Mouse (Mus musculus) CD8-positive naive resting alpha-beta T cell, adult 57 days (primary cell): ENCODE measurements around the gene Id1. TPM values are rescaled to one million over a fixed set of nuclear protein-coding genes. Genes with fewer than 3 reads are reported as not detected.

ENCODE experiments used
- total RNA-seq: library from RNA; stranded (reverse); gene quantifications from one replicate; pipeline ENCODE4 v1.2.4, GENCODE M21; 2023

Id1 gene
- 1.4 TPM for total RNA-seq

DNA sequence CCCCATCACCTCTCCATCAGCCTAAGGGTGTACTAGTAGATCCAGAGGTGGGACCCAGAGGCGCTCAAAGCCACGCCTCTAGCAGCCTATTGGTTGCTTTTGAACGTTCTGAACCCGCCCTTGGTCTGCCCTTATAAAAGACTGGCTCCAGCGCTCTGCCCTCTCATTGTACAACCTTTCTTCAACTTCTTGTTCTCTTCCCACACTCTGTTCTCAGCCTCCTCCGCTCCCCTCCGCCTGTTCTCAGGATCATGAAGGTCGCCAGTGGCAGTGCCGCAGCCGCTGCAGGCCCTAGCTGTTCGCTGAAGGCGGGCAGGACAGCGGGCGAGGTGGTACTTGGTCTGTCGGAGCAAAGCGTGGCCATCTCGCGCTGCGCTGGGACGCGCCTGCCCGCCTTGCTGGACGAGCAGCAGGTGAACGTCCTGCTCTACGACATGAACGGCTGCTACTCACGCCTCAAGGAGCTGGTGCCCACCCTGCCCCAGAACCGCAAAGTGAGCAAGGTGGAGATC, at the start of gene Id1:
Id1 (plus strand) TSS at position 162 of the 512 bp plus-strand sequence.

GRCm38 (mm10) chr2:152686806-152687267, 49.2 kb upstream of the Id1 start, which contains the start of gene Mcts2:
Mcts2 (plus strand) TSS chr2:152687035.

GRCm38 (mm10) chr2:152753944-152754711, 18.1 kb downstream of the Id1 start, which contains the start of gene Cox4i2:
Cox4i2 (plus strand) TSS chr2:152754173.

Other genes starting within 250 kb of the Id1 start
- not detected for gene Defb22, start 246.1 kb upstream of the Id1 start, total RNA-seq
- gene Defb26, start 224.6 kb upstream of the Id1 start, total RNA-seq = not detected
- gene Defb28, start 218.0 kb upstream of the Id1 start, total RNA-seq = not detected
- gene Defb29, start 196.2 kb upstream of the Id1 start, total RNA-seq = not detected
- gene Gm17416, start 166.9 kb upstream of the Id1 start, total RNA-seq = not detected
- not detected for gene Defb21, start 163.5 kb upstream of the Id1 start, total RNA-seq
- gene Defb19, start 155.9 kb upstream of the Id1 start, total RNA-seq = not detected
- not detected for gene Defb45, start 136.9 kb upstream of the Id1 start, total RNA-seq
- gene Defb36, start 131.9 kb upstream of the Id1 start, total RNA-seq = not detected
- gene Defb25, start 113.2 kb upstream of the Id1 start, total RNA-seq = not detected
- not detected for gene Rem1, start 109.3 kb upstream of the Id1 start, total RNA-seq
- gene H13, start 66.8 kb upstream of the Id1 start, total RNA-seq = 143 TPM
- gene Mcts2, start 49.2 kb upstream of the Id1 start, total RNA-seq = 20.3 TPM
- gene Cox4i2, start 17.9 kb downstream of the Id1 start, total RNA-seq = not detected
- gene Bcl2l1, start 95.5 kb downstream of the Id1 start, total RNA-seq = 15.6 TPM
- gene Tpx2, start 111.7 kb downstream of the Id1 start, total RNA-seq = 1.5 TPM
- not detected for gene Mylk2, start 175.1 kb downstream of the Id1 start, total RNA-seq
- gene Foxs1, start 197.0 kb downstream of the Id1 start, total RNA-seq = not detected
- not detected for gene Dusp15, start 215.4 kb downstream of the Id1 start, total RNA-seq
- not detected for gene Ttll9, start 226.2 kb downstream of the Id1 start, total RNA-seq